10 mouse cellular contexts compared by ENCODE assay signal in the genomic region with DNA sequence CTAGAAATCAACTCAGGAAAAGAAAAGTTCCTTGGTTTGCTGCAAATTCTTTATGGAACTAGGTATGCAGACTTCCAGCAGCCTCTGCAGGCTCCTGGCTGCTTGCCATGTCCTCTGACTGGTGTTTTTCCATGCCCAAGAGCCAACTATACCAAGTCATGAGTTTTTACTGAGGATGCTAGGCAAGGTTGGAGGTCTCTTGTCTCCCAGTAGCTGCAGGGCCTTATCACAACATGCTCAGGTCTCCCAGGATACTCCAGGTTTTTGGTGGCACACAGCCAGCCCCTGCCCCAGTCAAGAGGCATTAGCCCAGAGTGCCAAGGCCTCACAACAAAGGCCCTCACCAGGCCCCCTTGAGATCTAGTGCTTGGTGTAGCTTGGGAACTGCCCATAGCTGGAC.
DNase-seq lines count a peak whose midpoint lies in the region; ATAC-seq and TF ChIP-seq lines count a peak whose summit lies in the region.
"Had no signal": no experiment of that assay in that cellular context is flagged by ENCODE, and none has a peak within 500 bp of the region (broad histone marks: within the 10 kb centered on the region; RNA-seq: fewer than 3 reads in every experiment).

No protein-coding gene starts in this region.

- H3K27ac ChIP-seq in heart, embryonic 13.5 days (replicated peaks), result peak overlapping the region; percentile 68
- H3K27ac ChIP-seq in heart, embryonic 10.5 days, result no peak overlapping the region
- no peak overlapping the region for H3K27ac ChIP-seq in lung, embryonic 14.5 days (ENCODE audit: low read depth)
- no peak overlapping the region for H3K27ac ChIP-seq in forebrain, embryonic 12.5 days
- H3K27ac ChIP-seq: hindbrain, embryonic 12.5 days; midbrain, embryonic 12.5 days had no signal

- ATAC-seq in heart, embryonic 13.5 days (ENCODE audit: extremely low read depth, insufficient number of reproducible peaks, low FRiP score, low TSS enrichment), result no peak; the same call in 1 of the 2 replicates
- no peak for ATAC-seq in lung, embryonic 14.5 days (ENCODE audit: insufficient read depth)
- ATAC-seq in forebrain, embryonic 12.5 days (ENCODE audit: low FRiP score), result no peak
- no peak for ATAC-seq in megakaryocyte, adult 5-6 weeks (ENCODE audit: poor library complexity, severe bottlenecking)

- no peak overlapping the region for H3K4me3 ChIP-seq in heart, embryonic 13.5 days
- H3K4me3 ChIP-seq in heart, embryonic 10.5 days, result no peak overlapping the region
- no peak overlapping the region for H3K4me3 ChIP-seq in lung, embryonic 14.5 days (ENCODE audit: low read depth, low read length)
- no peak overlapping the region for H3K4me3 ChIP-seq in forebrain, embryonic 12.5 days (replicated peaks)
- H3K4me3 ChIP-seq: hindbrain, embryonic 12.5 days; midbrain, embryonic 12.5 days had no signal

- no peak overlapping the region for H3K9ac ChIP-seq in heart, embryonic 13.5 days
- no peak overlapping the region for H3K9ac ChIP-seq in lung, embryonic 14.5 days
- no peak overlapping the region for H3K9ac ChIP-seq in forebrain, embryonic 12.5 days
- H3K9ac ChIP-seq: hindbrain, embryonic 12.5 days; midbrain, embryonic 12.5 days had no signal

- H3K4me2 ChIP-seq in heart, embryonic 13.5 days, result no peak overlapping the region
- no peak overlapping the region for H3K4me2 ChIP-seq in lung, embryonic 14.5 days
- no peak overlapping the region for H3K4me2 ChIP-seq in forebrain, embryonic 12.5 days
- H3K4me2 ChIP-seq: hindbrain, embryonic 12.5 days; midbrain, embryonic 12.5 days had no signal

- no peaks in the 10 kb centered on the region for H3K36me3 ChIP-seq in heart, embryonic 13.5 days
- H3K36me3 ChIP-seq in heart, embryonic 10.5 days, result no peaks in the 10 kb centered on the region
- H3K36me3 ChIP-seq in lung, embryonic 14.5 days (ENCODE audit: insufficient read depth), result no peaks in the 10 kb centered on the region
- H3K36me3 ChIP-seq in forebrain, embryonic 12.5 days (replicated peaks), result no peaks in the 10 kb centered on the region
- H3K36me3 ChIP-seq: hindbrain, embryonic 12.5 days; midbrain, embryonic 12.5 days had no signal

- H3K9me3 ChIP-seq in heart, embryonic 13.5 days, result no peaks in the 10 kb centered on the region
- H3K9me3 ChIP-seq in heart, embryonic 10.5 days, result no peaks in the 10 kb centered on the region
- no peaks in the 10 kb centered on the region for H3K9me3 ChIP-seq in lung, embryonic 14.5 days (ENCODE audit: low read depth, low read length)
- no peaks in the 10 kb centered on the region for H3K9me3 ChIP-seq in forebrain, embryonic 12.5 days
- H3K9me3 ChIP-seq: hindbrain, embryonic 12.5 days; midbrain, embryonic 12.5 days had no signal

- peaks cover 19% of the 10 kb centered on the region for H3K4me1 ChIP-seq in heart, embryonic 13.5 days
- no peaks in the 10 kb centered on the region for H3K4me1 ChIP-seq in heart, embryonic 10.5 days
- H3K4me1 ChIP-seq in lung, embryonic 14.5 days (ENCODE audit: insufficient read depth), result no peaks in the 10 kb centered on the region
- H3K4me1 ChIP-seq in forebrain, embryonic 12.5 days, result no peaks in the 10 kb centered on the region
- H3K4me1 ChIP-seq: hindbrain, embryonic 12.5 days; midbrain, embryonic 12.5 days had no signal

- no peak for TF ChIP-seq CTCF in lung, embryonic 14.5 days (IDR thresholded peaks at IDR 0.05; ENCODE audit: low read depth)

- no peaks in the 10 kb centered on the region for H3K27me3 ChIP-seq in heart, embryonic 13.5 days (replicated peaks)
- no peaks in the 10 kb centered on the region for H3K27me3 ChIP-seq in heart, embryonic 10.5 days (ENCODE audit: insufficient read depth, poor library complexity, severe bottlenecking)
- no peaks in the 10 kb centered on the region for H3K27me3 ChIP-seq in lung, embryonic 14.5 days (ENCODE audit: insufficient read depth, low read length)
- H3K27me3 ChIP-seq in forebrain, embryonic 12.5 days, result no peaks in the 10 kb centered on the region
- H3K27me3 ChIP-seq: hindbrain, embryonic 12.5 days; midbrain, embryonic 12.5 days had no signal

- DNase-seq in heart, embryonic 10.5 days (ENCODE audit: low spot score), result no peak
- peak; percentile 41 for DNase-seq in adrenal gland, adult 2 months
- peak; percentile 22 to 62 for DNase-seq in cerebellum, postnatal 25 days
- DNase-seq in lung, embryonic 14.5 days, result peak; percentile 56
- DNase-seq in urinary bladder, adult 18-20 months (ENCODE audit: low spot score in 2 of 2), result no peak

Comparison
In these comparisons a context has a peak if more than half of its experiments do, and no peak if none do; other contexts are left out.
1. DNase-seq: peak in adrenal gland, adult 2 months (single experiment), cerebellum, postnatal 25 days (2 of 2) and lung, embryonic 14.5 days (single experiment); none in heart, embryonic 10.5 days (single experiment) and urinary bladder, adult 18-20 months (0 of 2).